In genomic region chr3:139023585-139023984, GRCm38 (mm10) we compare ENCODE assay signal across 11 mouse cellular contexts. TPM values are rescaled to one million over a fixed set of nuclear protein-coding genes. Genes with fewer than 3 reads are reported as not detected.
DNase-seq lines count a peak whose midpoint lies in the region; ATAC-seq lines count a peak whose summit lies in the region.
"Had no signal": no experiment of that assay in that cellular context is flagged by ENCODE, and none has a peak within 500 bp of the region (broad histone marks: within the 10 kb centered on the region; RNA-seq: fewer than 3 reads in every experiment).

No protein-coding gene starts in this region.

- intact Hi-C loops in left cerebral cortex, postnatal 36 days (cut with DNase I): no loop called here

- no peak overlapping the region for H3K9ac ChIP-seq in hindbrain, embryonic 12.5 days
- no peak overlapping the region for H3K9ac ChIP-seq in neural tube, embryonic 12.5 days
- H3K9ac ChIP-seq: heart, embryonic 13.5 days had no signal

- H3K4me3 ChIP-seq in hindbrain, embryonic 12.5 days: no peak overlapping the region
- no peak overlapping the region for H3K4me3 ChIP-seq in neural tube, embryonic 12.5 days
- no peak overlapping the region for H3K4me3 ChIP-seq in heart, embryonic 10.5 days
- H3K4me3 ChIP-seq: heart, embryonic 13.5 days had no signal

- H3K4me2 ChIP-seq in hindbrain, embryonic 12.5 days (replicated peaks): no peak overlapping the region
- H3K4me2 ChIP-seq in neural tube, embryonic 12.5 days (replicated peaks): no peak overlapping the region
- H3K4me2 ChIP-seq: heart, embryonic 13.5 days had no signal

- DNase-seq in cerebellum, adult 11 months: peak; percentile 89
- DNase-seq in cerebellum, postnatal 4 days (ENCODE audit: low spot score in 2 of 2): peak; percentile 33 to 66
- DNase-seq in heart, embryonic 10.5 days (ENCODE audit: low spot score): no peak
- no peak for DNase-seq in gastrocnemius, postnatal 10 days
- DNase-seq in left cerebral cortex, postnatal 36 days (ENCODE audit: low spot score in 2 of 2): no peak
- DNase-seq: kidney, adult 8-10 months; lung, adult 18-20 months had no signal

- H3K9me3 ChIP-seq in hindbrain, embryonic 12.5 days (replicated peaks): no peaks in the 10 kb centered on the region
- no peaks in the 10 kb centered on the region for H3K9me3 ChIP-seq in neural tube, embryonic 12.5 days
- H3K9me3 ChIP-seq in heart, embryonic 10.5 days: no peaks in the 10 kb centered on the region
- H3K9me3 ChIP-seq: heart, embryonic 13.5 days had no signal

- peaks cover 5% of the 10 kb centered on the region for H3K4me1 ChIP-seq in hindbrain, embryonic 12.5 days
- H3K4me1 ChIP-seq in neural tube, embryonic 12.5 days: peaks cover 10% of the 10 kb centered on the region
- peaks cover 9% of the 10 kb centered on the region; the same call in 1 of the 2 replicates for H3K4me1 ChIP-seq in heart, embryonic 10.5 days

- peak; percentile 89 for ATAC-seq in hindbrain, embryonic 12.5 days (ENCODE audit: low FRiP score)
- ATAC-seq in neural tube, embryonic 12.5 days (ENCODE audit: low FRiP score, low read depth): peak; percentile 90

- H3K27ac ChIP-seq in hindbrain, embryonic 12.5 days: no peak overlapping the region
- H3K27ac ChIP-seq in neural tube, embryonic 12.5 days: no peak overlapping the region
- H3K27ac ChIP-seq in heart, embryonic 10.5 days: no peak overlapping the region
- H3K27ac ChIP-seq: heart, embryonic 13.5 days had no signal

- 44% methylated on average over 8 of the region's 8 CpGs for WGBS in hindbrain, embryonic 12.5 days
- 46% methylated on average over 8 of the region's 8 CpGs for WGBS in neural tube, embryonic 12.5 days
- 77% methylated on average over 8 of the region's 8 CpGs for WGBS in heart, embryonic 10.5 days

- H3K27me3 ChIP-seq in hindbrain, embryonic 12.5 days: no peaks in the 10 kb centered on the region
- no peaks in the 10 kb centered on the region for H3K27me3 ChIP-seq in neural tube, embryonic 12.5 days (replicated peaks)
- H3K27me3 ChIP-seq in heart, embryonic 10.5 days (ENCODE audit: insufficient read depth, poor library complexity, severe bottlenecking): no peaks in the 10 kb centered on the region
- H3K27me3 ChIP-seq: CH12.LX; heart, embryonic 13.5 days had no signal

- no peaks in the 10 kb centered on the region for H3K36me3 ChIP-seq in hindbrain, embryonic 12.5 days
- no peaks in the 10 kb centered on the region for H3K36me3 ChIP-seq in neural tube, embryonic 12.5 days
- no peaks in the 10 kb centered on the region for H3K36me3 ChIP-seq in heart, embryonic 10.5 days

RNA-seq across cellular contexts. Expression of gene Rap1gds1, which starts 51.4 kb away (rescaled TPM):
- 74.8 and 76.0 TPM in 2 replicates for polyA plus RNA-seq in hindbrain, embryonic 12.5 days (2016; fragmentation: Nextera tagmentation; extraction: Ambion mirVana)
- 83.4 and 93.7 TPM in 2 replicates for polyA plus RNA-seq in neural tube, embryonic 12.5 days (2016; fragmentation: Nextera tagmentation; extraction: Ambion mirVana)
- 53.2 and 58.7 TPM in 2 replicates for polyA plus RNA-seq in heart, embryonic 10.5 days (2016; fragmentation: Nextera tagmentation; extraction: Ambion mirVana)
- 10 to 100 TPM; 33.9 to 35.2 TPM for total RNA-seq in gastrocnemius, postnatal 10 days (2021)
- 100 to 1,000 TPM; 253 to 296 TPM for total RNA-seq in left cerebral cortex, postnatal 36 days (2021)

Comparison
In these comparisons a context has a peak if more than half of its experiments do, and no peak if none do; other contexts are left out.
1. DNase-seq: peak in cerebellum, adult 11 months (single experiment) and cerebellum, postnatal 4 days (2 of 2); none in heart, embryonic 10.5 days (single experiment), gastrocnemius, postnatal 10 days (single experiment) and left cerebral cortex, postnatal 36 days (0 of 2).